Mouse (Mus musculus) midbrain, embryonic 10.5 days (tissue): ENCODE measurements around the gene Ctps. TPM values are rescaled to one million over a fixed set of nuclear protein-coding genes. Genes with fewer than 3 reads are reported as not detected.
A peak's percentile ranks its signal among the peaks of the same experiment; 100 is the strongest.

ENCODE experiments used
- DNase-seq: peaks from one replicate; pipeline ENCODE4 v3.0.0-alpha.2; 2017; ENCODE audit warnings: low spot score
- H3K27ac ChIP-seq: fragments of 300-500 bp; sonication (generic); replicated peaks from 2 replicates; pipeline ENCODE4 v1.5.1; 2016; ENCODE audit warnings: mild to moderate bottlenecking
- H3K27me3 ChIP-seq: fragments of 300-500 bp; sonication (generic); 2 replicates; pipeline ENCODE4 v1.6.1; 2016; ENCODE audit warnings: low read depth, mild to moderate bottlenecking; ENCODE audit not compliant: poor library complexity, severe bottlenecking
- H3K36me3 ChIP-seq: fragments of 300-500 bp; sonication (generic); 2 replicates; pipeline ENCODE4 v1.6.1; 2016; ENCODE audit warnings: mild to moderate bottlenecking, moderate library complexity
- H3K4me1 ChIP-seq: fragments of 300-500 bp; sonication (generic); 2 replicates; pipeline ENCODE4 v1.6.1; 2016
- H3K4me3 ChIP-seq: fragments of 300-500 bp; sonication (generic); 2 replicates; pipeline ENCODE4 v1.5.1; 2016; ENCODE audit warnings: mild to moderate bottlenecking, moderate library complexity
- H3K9me3 ChIP-seq: fragments of 300-500 bp; sonication (generic); replicated peaks from 2 replicates; pipeline ENCODE4 v1.6.1; 2016; ENCODE audit warnings: mild to moderate bottlenecking
- WGBS: fragments of 180-500 bp; shearing (Covaris S2); methylation state at CpG from one replicate; pipeline ENCODE4 v1.1.7; 2016; 5-methylcytosine and 5-hydroxymethylcytosine counted together
- polyA plus RNA-seq: library from polyadenylated mRNA; unstranded; fragments of >200 nt; fragmentation: Nextera tagmentation; extraction: Ambion mirVana; gene quantifications from 2 replicates; pipeline ENCODE4 v1.2.1, GENCODE M21; 2016

Ctps gene
- 131 and 142 TPM in 2 replicates for polyA plus RNA-seq

GRCm38 (mm10) chr4:120569486-120570437 is at the start of gene Ctps:
Gene Ctps, minus strand, starts transcription at chr4:120570276.
- Histone ChIP-seq H3K4me3 (peak within 1 kb of the TSS; percentile 83), H3K27me3 (peaks cover 7% of the 10 kb centered on the region), H3K27ac (peak within 1 kb of the TSS; percentile 99), H3K9me3 (no peaks in the 10 kb centered on the region), H3K36me3 (peaks cover 29% of the 10 kb centered on the region), H3K4me1 (peaks cover 37% of the 10 kb centered on the region)
- under 1% methylated on average over 97 of the region's 97 CpGs for WGBS
- DNase-seq, result peak; percentile 99

GRCm38 (mm10) chr4:120616199-120617025 is 46.3 kb upstream of the Ctps start:
- H3K27ac ChIP-seq, result peak overlapping the region; percentile 67
- H3K9me3 ChIP-seq, result no peaks in the 10 kb centered on the region
- H3K4me3 ChIP-seq, result no peak overlapping the region
- WGBS, result 60% methylated on average over 12 of the region's 13 CpGs
- peaks cover 50% of the 10 kb centered on the region for H3K4me1 ChIP-seq
- no peaks in the 10 kb centered on the region for H3K36me3 ChIP-seq
- no peak for DNase-seq
- H3K27me3 ChIP-seq, result peaks cover 5% of the 10 kb centered on the region; the same call in 1 of the 2 replicates

GRCm38 (mm10) chr4:120615528-120616081 is 45.5 kb upstream of the Ctps start:
- Histone ChIP-seq H3K4me1 (peaks cover 55% of the 10 kb centered on the region), H3K9me3 (no peaks in the 10 kb centered on the region), H3K27ac (peak overlapping the region; percentile 67), H3K36me3 (no peaks in the 10 kb centered on the region), H3K27me3 (peaks cover 5% of the 10 kb centered on the region; the same call in 1 of the 2 replicates), H3K4me3 (no peak overlapping the region)
- DNase-seq, result peak; percentile 52
- WGBS, result 28% methylated on average over 10 of the region's 10 CpGs

GRCm38 (mm10) chr4:120614644-120615043 is 44.6 kb upstream of the Ctps start:
- H3K4me1 ChIP-seq, result peaks cover 55% of the 10 kb centered on the region
- no peaks in the 10 kb centered on the region for H3K36me3 ChIP-seq
- H3K4me3 ChIP-seq, result no peak overlapping the region
- H3K27ac ChIP-seq, result no peak overlapping the region
- WGBS, result 81% methylated on average over 9 of the region's 9 CpGs
- H3K9me3 ChIP-seq, result no peaks in the 10 kb centered on the region
- no peak for DNase-seq
- peaks cover 5% of the 10 kb centered on the region; the same call in 1 of the 2 replicates for H3K27me3 ChIP-seq

GRCm38 (mm10) chr4:120613691-120614329 is 43.7 kb upstream of the Ctps start:
- Histone ChIP-seq H3K27ac (peak overlapping the region; percentile 42; the same call in 1 of the 2 replicates), H3K27me3 (peaks cover 5% of the 10 kb centered on the region; the same call in 1 of the 2 replicates), H3K4me1 (peaks cover 55% of the 10 kb centered on the region), H3K9me3 (no peaks in the 10 kb centered on the region), H3K36me3 (no peaks in the 10 kb centered on the region), H3K4me3 (no peak overlapping the region)
- no peak for DNase-seq
- WGBS, result 59% methylated on average over 8 of the region's 8 CpGs

- peaks cover 55% of the 10 kb centered on the region for H3K4me1 ChIP-seq
- H3K27me3 ChIP-seq, result no peaks in the 10 kb centered on the region
- H3K4me3 ChIP-seq, result no peak overlapping the region
- WGBS, result 23% methylated on average over 9 of the region's 9 CpGs
- H3K27ac ChIP-seq, result peak overlapping the region; percentile 42; the same call in 1 of the 2 replicates
- H3K36me3 ChIP-seq, result no peaks in the 10 kb centered on the region
- no peaks in the 10 kb centered on the region; the same call in 1 of the 2 replicates for H3K9me3 ChIP-seq
- DNase-seq, result peak; percentile 57
These were observed 42.4 kb upstream of the Ctps start for GRCm38 (mm10) chr4:120612304-120613080.

GRCm38 (mm10) chr4:120611005-120611404 is 40.9 kb upstream of the Ctps start:
- WGBS, result 72% methylated on average over 3 of the region's 3 CpGs
- H3K36me3 ChIP-seq, result no peaks in the 10 kb centered on the region
- H3K4me3 ChIP-seq, result no peak overlapping the region
- H3K9me3 ChIP-seq, result no peaks in the 10 kb centered on the region; the same call in 1 of the 2 replicates
- DNase-seq, result no peak
- no peak overlapping the region for H3K27ac ChIP-seq
- peaks cover 60% of the 10 kb centered on the region for H3K4me1 ChIP-seq
- H3K27me3 ChIP-seq, result no peaks in the 10 kb centered on the region

- no peak for DNase-seq
- peaks cover 21% of the 10 kb centered on the region for H3K4me1 ChIP-seq
- WGBS, result 20% methylated on average over 2 of the region's 3 CpGs
- H3K27ac ChIP-seq, result peak overlapping the region; percentile 72
- H3K36me3 ChIP-seq, result no peaks in the 10 kb centered on the region
- no peak overlapping the region for H3K4me3 ChIP-seq
- no peaks in the 10 kb centered on the region; the same call in 1 of the 2 replicates for H3K9me3 ChIP-seq
- H3K27me3 ChIP-seq, result no peaks in the 10 kb centered on the region
These were observed 36.9 kb upstream of the Ctps start for GRCm38 (mm10) chr4:120606941-120607340.

- WGBS, result 79% methylated on average over 3 of the region's 3 CpGs
- Histone ChIP-seq H3K27me3 (no peaks in the 10 kb centered on the region), H3K27ac (no peak overlapping the region), H3K4me1 (peaks cover 27% of the 10 kb centered on the region), H3K9me3 (no peaks in the 10 kb centered on the region), H3K36me3 (no peaks in the 10 kb centered on the region), H3K4me3 (no peak overlapping the region)
- no peak for DNase-seq
These were observed 32.6 kb upstream of the Ctps start for GRCm38 (mm10) chr4:120602669-120603068.

- H3K4me1 ChIP-seq, result peaks cover 20% of the 10 kb centered on the region
- no peaks in the 10 kb centered on the region for H3K9me3 ChIP-seq
- H3K27ac ChIP-seq, result no peak overlapping the region
- no peaks in the 10 kb centered on the region for H3K36me3 ChIP-seq
- 75% methylated on average over 1 of the region's 1 CpGs for WGBS
- no peak overlapping the region for H3K4me3 ChIP-seq
- no peak for DNase-seq
- no peaks in the 10 kb centered on the region for H3K27me3 ChIP-seq
These were observed 31.7 kb upstream of the Ctps start for GRCm38 (mm10) chr4:120601774-120602173.

- DNase-seq, result no peak
- H3K27ac ChIP-seq, result no peak overlapping the region
- 16% methylated on average over 2 of the region's 2 CpGs for WGBS
- H3K36me3 ChIP-seq, result no peaks in the 10 kb centered on the region
- no peaks in the 10 kb centered on the region for H3K27me3 ChIP-seq
- H3K4me1 ChIP-seq, result peaks cover 14% of the 10 kb centered on the region
- no peak overlapping the region for H3K4me3 ChIP-seq
- H3K9me3 ChIP-seq, result no peaks in the 10 kb centered on the region
These were observed 28.8 kb upstream of the Ctps start for GRCm38 (mm10) chr4:120598922-120599321.
